Mouse (Mus musculus) monocyte, adult 2 months (primary cell): ENCODE measurements around the gene Mt4.
"Not testable (repeated sequence)": the region's sequence is repeated elsewhere in the genome, so short reads cannot be mapped to it uniquely, and the experiment has no call there.

Source experiments
- DNase-seq, 2 experiments: peaks; one replicate each; pipeline ENCODE4 v3.0.0; 2022; ENCODE audit warnings: low spot score in 2 of 2, low read depth in 1 of 2

The Mt4 gene

DNA sequence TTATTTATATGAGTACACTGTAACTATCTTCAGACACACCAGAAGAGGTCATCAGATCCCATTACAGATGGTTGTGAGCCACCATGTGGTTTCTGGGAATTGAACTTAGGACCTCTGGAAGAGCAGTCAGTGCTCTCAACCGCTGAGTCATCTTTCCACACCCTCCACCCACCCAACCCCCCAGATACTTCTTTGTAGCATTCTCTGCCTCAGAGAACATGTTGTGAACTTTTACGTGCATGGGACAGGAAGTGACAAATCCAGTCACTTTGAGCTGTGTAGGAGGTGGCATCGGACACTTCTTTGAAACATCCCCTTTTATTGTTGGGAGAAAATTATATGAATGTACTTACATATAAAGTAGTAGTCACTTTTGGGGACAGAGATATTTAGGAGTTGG is 2.4 kb upstream of the Mt4 start:
- not testable (repeated sequence) for DNase-seq

DNA sequence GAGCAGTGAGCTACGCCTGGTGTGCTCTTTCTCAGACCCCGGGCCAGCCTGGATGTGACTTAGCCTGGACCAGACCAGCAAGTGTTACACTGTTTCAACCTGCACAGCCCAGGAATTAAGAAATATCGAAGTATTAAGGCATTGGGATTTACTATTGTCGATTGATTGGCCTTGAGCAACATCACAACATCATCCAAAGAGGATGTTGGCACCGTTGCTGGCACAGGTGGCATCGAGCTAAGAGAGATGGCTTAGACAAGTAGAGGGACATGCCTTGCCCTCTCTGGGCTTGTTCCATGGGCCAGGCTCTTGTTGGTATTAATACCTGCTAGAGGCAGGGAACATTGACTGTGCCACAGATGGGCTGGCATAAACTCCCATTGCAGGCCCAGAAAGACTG is 1.4 kb upstream of the Mt4 start:
- no peak for DNase-seq

GRCm38 (mm10) chr8:94136192-94136591 is 805 bp upstream of the Mt4 start:
- DNase-seq = no peak

DNA sequence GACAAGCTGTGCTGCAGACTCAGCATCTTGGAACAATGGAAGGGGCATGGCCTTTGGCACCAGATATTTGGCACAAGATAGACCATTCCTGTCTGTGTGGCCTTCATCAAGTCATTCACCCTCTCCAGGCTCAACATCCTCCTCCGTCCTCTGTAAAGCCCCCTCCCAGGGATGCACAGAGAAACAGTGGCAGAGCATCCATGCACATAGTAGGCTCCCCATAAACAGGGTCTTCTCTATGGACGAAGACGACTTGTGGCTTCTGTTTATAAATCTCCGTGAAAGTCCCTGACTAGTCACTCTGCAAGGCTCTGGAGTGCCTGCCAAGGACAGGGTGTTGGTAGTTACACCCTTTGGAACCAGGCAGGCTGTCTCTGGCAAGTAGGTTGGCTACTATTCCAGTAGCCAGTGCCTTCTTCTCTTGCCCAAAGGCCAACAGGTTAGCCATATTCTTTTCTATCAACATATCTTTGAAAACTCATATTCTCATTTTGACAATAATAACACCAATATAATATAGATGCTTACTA is 3.3 kb downstream of the Mt4 start:
- DNase-seq = no peak

DNA sequence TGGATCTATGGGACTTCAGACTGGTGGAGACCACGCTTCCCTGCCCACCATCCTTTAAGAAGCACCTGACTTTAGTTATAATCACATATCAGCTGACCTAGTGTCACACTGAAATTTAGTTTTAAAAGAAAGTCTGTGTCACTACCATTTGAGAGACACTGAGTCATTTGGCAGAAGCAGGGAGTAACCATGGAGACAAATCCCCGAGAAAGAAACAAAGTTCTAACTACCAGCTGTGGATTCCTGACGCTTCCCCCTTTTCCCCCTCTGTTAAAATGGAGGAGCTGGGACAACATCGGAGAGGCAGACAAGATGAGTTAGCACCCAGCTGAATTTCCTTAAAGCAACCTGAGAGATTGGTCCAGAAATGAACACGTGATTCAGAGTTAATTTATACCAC is 11.2 kb downstream of the Mt4 start:
- DNase-seq = no peak

DNA sequence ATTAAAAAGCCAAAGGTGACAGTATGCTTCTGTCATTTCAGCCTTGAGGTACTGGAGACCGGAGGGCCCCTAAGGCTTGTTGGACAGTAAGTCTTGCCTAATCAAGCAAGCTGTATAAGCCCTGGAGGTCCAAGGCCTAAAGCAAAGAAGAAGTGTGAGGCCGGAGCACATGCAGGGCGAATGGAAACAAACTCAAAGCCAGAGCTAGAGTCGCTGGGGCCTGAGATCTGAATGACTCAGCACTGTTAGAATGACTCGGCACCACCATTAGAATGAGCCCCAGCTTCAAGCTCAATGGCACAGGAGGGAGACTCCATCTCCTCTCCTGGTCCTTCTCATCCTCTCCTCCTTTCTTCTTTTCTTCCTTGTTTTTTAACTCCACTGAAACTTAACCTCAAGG is 13.9 kb downstream of the Mt4 start:
- DNase-seq = no peak

GRCm38 (mm10) chr8:94152513-94153300 is 15.7 kb downstream of the Mt4 start, which contains the start of gene Mt3:
Gene Mt3, plus strand, starts transcription at chr8:94152607.
- DNase-seq = no peak

DNA sequence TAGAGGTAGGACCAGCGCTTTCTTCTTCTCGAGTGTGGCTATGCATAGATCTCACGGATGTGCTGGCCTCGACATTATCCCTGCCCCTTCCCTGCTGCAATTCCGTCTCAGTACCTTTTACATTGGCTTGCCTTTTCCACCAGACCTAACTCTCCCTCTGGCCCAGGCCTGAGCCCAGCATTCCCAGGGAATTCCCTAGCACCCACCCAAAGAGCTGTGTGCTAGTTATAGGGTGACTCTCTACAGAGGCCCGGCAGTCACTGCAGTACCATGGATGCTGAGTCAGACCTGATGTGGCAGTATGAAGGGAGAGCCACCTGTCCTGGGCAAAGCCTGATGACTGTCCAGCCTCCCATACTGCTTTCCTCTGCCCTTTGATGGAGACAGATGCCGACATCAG is 16.5 kb downstream of the Mt4 start:
- DNase-seq = no peak

DNA sequence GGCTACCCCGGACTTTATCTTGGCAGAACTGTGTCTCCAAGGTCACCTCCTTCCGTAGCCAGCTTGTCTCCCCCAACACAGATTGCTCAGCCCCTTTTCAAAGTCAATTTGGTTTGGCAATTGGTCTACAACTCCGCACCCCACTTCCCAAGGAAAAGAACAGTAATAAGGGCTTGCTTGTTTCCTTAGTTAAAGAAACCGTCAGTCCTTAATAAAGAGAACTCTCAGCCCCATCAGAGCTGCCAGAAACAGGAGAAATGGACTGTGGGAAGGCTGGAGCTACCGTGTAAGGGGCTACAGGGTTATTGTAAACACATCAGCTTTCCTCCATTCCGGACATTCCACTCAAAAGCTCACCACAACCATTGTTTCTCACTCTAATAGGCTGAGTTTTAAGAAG is 17.5 kb downstream of the Mt4 start:
- DNase-seq = no peak

DNA sequence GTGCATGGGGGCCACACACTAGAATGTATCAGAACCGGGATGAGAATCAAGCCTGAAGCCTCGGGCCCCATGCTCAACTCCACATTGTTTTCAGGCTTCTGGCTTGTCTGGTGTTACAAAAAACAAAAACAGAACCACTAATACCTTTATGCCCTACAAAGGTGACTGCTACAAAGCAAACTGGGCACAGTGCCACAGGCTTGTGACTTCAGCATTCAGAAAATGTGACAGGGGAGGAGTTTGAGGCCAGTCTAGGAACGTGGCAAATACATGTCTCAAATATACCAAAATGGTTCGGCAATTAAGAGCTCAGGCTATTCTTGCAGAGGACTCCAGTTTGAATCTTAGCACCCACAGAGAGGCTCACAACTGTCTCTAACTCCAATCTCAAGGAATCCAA is 19.1 kb downstream of the Mt4 start:
- DNase-seq = no peak

DNA sequence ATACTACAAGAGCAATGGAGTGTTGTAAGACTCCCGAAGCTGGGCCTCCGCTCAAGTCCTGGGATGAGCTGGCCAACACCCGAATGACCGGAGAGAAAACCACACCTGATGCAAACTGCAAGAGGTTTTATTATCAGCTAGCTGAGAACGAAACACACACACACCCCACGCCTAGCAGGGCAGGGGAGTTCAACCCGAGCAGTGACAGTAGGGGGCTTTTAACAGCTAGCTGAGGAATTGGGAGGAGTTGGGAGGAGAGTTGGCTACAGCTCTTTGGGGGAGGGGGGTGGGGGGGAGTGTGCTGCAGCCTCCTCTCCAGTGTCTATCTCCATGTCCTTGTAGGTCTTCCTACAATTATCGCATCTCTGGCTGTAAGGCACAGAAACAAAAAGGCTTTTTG is 28.8 kb downstream of the Mt4 start:
- DNase-seq = not testable (repeated sequence)

- peak; percentile 48 to 78 for DNase-seq
Observed at GRCm38 (mm10) chr8:94167244-94167643, 30.2 kb downstream of the Mt4 start.

GRCm38 (mm10) chr8:94169547-94169946 is 32.5 kb downstream of the Mt4 start:
- no peak for DNase-seq

GRCm38 (mm10) chr8:94171321-94171755 is 34.3 kb downstream of the Mt4 start:
- DNase-seq = no peak

DNA sequence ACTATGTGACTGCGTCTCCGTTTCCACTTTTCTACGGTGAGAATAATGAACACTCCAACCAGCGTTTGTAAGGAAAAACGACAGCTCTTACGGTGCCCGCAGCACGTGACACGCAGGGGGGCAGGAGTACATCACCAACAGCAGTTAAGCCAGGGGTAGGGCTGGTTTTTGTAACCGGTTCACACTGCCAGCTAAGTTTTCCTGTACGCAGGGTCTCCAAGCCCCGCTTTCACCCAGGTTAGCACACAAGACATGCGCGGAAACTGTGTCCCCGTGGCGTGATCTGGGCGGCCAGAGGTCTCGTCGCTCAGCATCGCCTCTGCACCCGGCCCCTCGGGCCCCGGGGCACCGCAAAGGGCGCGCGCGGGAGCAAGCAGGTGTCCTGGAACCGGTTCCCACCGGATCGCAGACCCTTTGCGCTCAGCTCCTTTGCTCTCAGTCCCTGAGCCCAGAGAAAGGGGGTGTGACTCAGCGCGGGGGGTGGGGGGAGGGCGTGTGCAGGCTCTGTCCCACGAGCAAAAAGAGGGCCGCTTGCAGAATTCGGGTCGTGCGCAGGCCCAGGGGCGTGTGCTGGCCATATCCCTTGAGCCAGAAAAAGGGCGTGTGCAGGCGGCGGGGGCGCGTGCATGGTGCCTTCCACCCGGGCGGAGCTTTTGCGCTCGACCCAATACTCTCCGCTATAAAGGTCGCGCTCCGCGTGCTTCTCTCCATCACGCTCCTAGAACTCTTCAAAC is 35.2 kb downstream of the Mt4 start, which contains the start of gene Mt2:
Gene Mt2, plus strand, starts transcription at position 590 of the 734 bp plus-strand sequence.
- no peak for DNase-seq

GRCm38 (mm10) chr8:94172809-94173732 is 36.1 kb downstream of the Mt4 start:
- DNase-seq = no peak

GRCm38 (mm10) chr8:94173848-94174403 is 36.9 kb downstream of the Mt4 start:
- no peak for DNase-seq

DNA sequence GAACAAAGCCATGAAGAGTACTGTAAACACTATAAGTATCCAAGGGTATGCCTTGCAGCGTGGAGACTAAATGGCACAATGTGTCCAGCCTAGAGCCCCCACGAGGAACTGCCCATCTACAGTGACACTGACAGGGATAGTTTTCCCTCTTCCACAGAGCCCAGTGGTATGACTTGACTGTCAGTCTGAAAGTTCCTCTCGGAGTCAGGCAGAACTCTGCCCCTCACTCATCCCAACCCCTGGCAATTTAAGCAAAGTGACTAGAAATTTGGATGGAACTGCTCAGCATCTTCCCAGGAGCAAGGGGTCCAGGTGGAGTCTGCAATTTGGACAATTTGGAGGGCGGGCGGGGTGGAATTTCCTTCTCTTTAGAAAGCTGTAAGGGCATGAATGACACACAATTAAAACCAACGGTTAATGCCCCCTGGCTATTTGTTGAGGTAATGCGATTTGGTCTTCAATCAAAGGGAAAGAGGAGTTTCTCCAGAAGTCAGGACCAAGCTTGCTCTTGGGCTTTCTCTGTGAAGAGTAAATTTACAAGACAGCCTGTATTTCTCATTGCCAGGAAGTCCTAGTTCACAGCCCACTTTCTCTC is 37.7 kb downstream of the Mt4 start:
- DNase-seq = no peak

- DNase-seq = no peak
Observed at GRCm38 (mm10) chr8:94177716-94178390, 40.9 kb downstream of the Mt4 start.
